Mouse (Mus musculus) CH12.LX (cell line): ENCODE results near the gene Trim44. TPM values are rescaled to one million over a fixed set of nuclear protein-coding genes. Genes with fewer than 3 reads are reported as not detected.

Experiments used
- DNase-seq: peaks from one replicate; pipeline ENCODE4 v3.0.0-alpha.2; 2013; ENCODE audit errors: extremely low read depth
- H3K27ac ChIP-seq: 2 replicates; pipeline ENCODE4 v1.5.1; 2012; ENCODE audit warnings: low read depth, mild to moderate bottlenecking, control low read depth, moderate library complexity; ENCODE audit not compliant: insufficient read depth
- H3K27me3 ChIP-seq: replicated peaks from 2 replicates; pipeline ENCODE3; 2012; ENCODE audit warnings: inconsistent platforms
- H3K36me3 ChIP-seq, 2 experiments: replicated peaks in 1 of 2; 2 replicates each; pipeline versions ENCODE3 to v1.6.1; 2012; ENCODE audit warnings: inconsistent platforms in 1 of 2, low read length in 1 of 2, mild to moderate bottlenecking in 1 of 2, mixed read lengths in 1 of 2, moderate library complexity in 1 of 2; ENCODE audit not compliant: control insufficient read depth in 1 of 2, insufficient read depth in 1 of 2
- H3K4me1 ChIP-seq, 2 experiments: 2 replicates each; pipeline ENCODE4 v1.6.1; 2012; ENCODE audit warnings: inconsistent platforms in 1 of 2, moderate library complexity in 1 of 2; ENCODE audit not compliant: insufficient read depth in 2 of 2, control insufficient read depth in 1 of 2
- H3K4me2 ChIP-seq: 2 replicates; pipeline ENCODE4 v1.6.1; 2012; ENCODE audit warnings: low read depth, mild to moderate bottlenecking, control low read depth; ENCODE audit not compliant: poor library complexity, insufficient read depth, severe bottlenecking
- H3K4me3 ChIP-seq, 3 experiments: fragments of 150-350 bp in 1 of 3; sonication (generic) in 1 of 3; replicated peaks in 1 of 3; 2 replicates each; pipeline versions ENCODE3 to v1.5.1; 2011 to 2012; ENCODE audit warnings: low read depth in 2 of 3, low read length in 2 of 3, mild to moderate bottlenecking in 2 of 3, moderate library complexity in 2 of 3, control low read depth in 1 of 3, improper control_type of control experiment in 1 of 3, inconsistent platforms in 1 of 3, mixed read lengths in 1 of 3; ENCODE audit not compliant: poor library complexity in 1 of 3
- H3K79me2 ChIP-seq: replicated peaks from 2 replicates; pipeline ENCODE4 v1.6.1; 2012; ENCODE audit warnings: mild to moderate bottlenecking, moderate library complexity; ENCODE audit not compliant: control insufficient read depth, poor library complexity, insufficient read depth, severe bottlenecking; ENCODE audit errors: extremely low read depth
- H3K9ac ChIP-seq: 2 replicates; pipeline ENCODE4 v1.6.1; 2012; ENCODE audit warnings: low read depth, mild to moderate bottlenecking, control low read depth, moderate library complexity; ENCODE audit not compliant: insufficient read depth
- H3K9me3 ChIP-seq: replicated peaks from 2 replicates; pipeline ENCODE3; 2012; ENCODE audit warnings: low read length, inconsistent platforms, mixed read lengths
- CHD1 ChIP-seq: IDR thresholded peaks from 2 replicates; pipeline ENCODE4 v1.6.1; 2012; ENCODE audit warnings: low read depth, low read length, improper control_type of control experiment, inconsistent platforms
- CHD2 ChIP-seq: IDR thresholded peaks from 2 replicates; pipeline ENCODE4 v1.6.1; 2011; ENCODE audit warnings: low read length, improper control_type of control experiment
- CTCF ChIP-seq, 2 experiments: IDR thresholded peaks in 1 of 2; conservative IDR thresholded peaks in 1 of 2; 2 replicates each; pipeline ENCODE4 v1.5.1; 2011 to 2012; ENCODE audit warnings: low read depth in 2 of 2, low read length in 2 of 2, improper control_type of control experiment in 1 of 2, inconsistent platforms in 1 of 2, mild to moderate bottlenecking in 1 of 2, moderate library complexity in 1 of 2
- E2F4 ChIP-seq: IDR thresholded peaks from 2 replicates; pipeline ENCODE4 v1.6.1; 2011; ENCODE audit warnings: low read depth, low read length, improper control_type of control experiment; ENCODE audit not compliant: insufficient replicate concordance
- ELF1 ChIP-seq: IDR thresholded peaks from 2 replicates; pipeline ENCODE4 v1.6.1; 2014; ENCODE audit warnings: low read depth, mild to moderate bottlenecking, inconsistent platforms, low read length, improper control_type of control experiment
- EP300 ChIP-seq: IDR thresholded peaks from 2 replicates; pipeline ENCODE4 v1.6.1; 2011; ENCODE audit warnings: low read length, improper control_type of control experiment
- ETS1 ChIP-seq: conservative IDR thresholded peaks from 2 replicates; pipeline ENCODE4 v1.6.1; 2012; ENCODE audit warnings: low read depth, mild to moderate bottlenecking, inconsistent platforms, low read length, improper control_type of control experiment, moderate library complexity
- GABPA ChIP-seq: IDR thresholded peaks from 2 replicates; pipeline ENCODE4 v1.6.1; 2012; ENCODE audit warnings: low read depth, low read length, improper control_type of control experiment, inconsistent platforms; ENCODE audit not compliant: insufficient replicate concordance
- HCFC1 ChIP-seq: IDR thresholded peaks from 2 replicates; pipeline ENCODE4 v1.6.1; 2012; ENCODE audit warnings: low read depth, mild to moderate bottlenecking, inconsistent platforms, low read length, improper control_type of control experiment
- JUN ChIP-seq: IDR thresholded peaks from 2 replicates; pipeline ENCODE4 v1.6.1; 2011; ENCODE audit warnings: low read depth, mild to moderate bottlenecking, low read length, improper control_type of control experiment, moderate library complexity; ENCODE audit not compliant: insufficient read depth
- JUND ChIP-seq: conservative IDR thresholded peaks from 2 replicates; pipeline ENCODE4 v1.6.1; 2011; ENCODE audit warnings: low read depth, low read length, improper control_type of control experiment
- KAT2A ChIP-seq: IDR thresholded peaks from 2 replicates; pipeline ENCODE4 v1.6.1; 2012; ENCODE audit warnings: low read length, improper control_type of control experiment, inconsistent platforms; ENCODE audit not compliant: insufficient replicate concordance
- MAFK ChIP-seq: IDR thresholded peaks from 2 replicates; pipeline ENCODE4 v1.6.1; 2011; ENCODE audit warnings: low read length, improper control_type of control experiment; ENCODE audit not compliant: insufficient replicate concordance
- MEF2A ChIP-seq: IDR thresholded peaks from 2 replicates; pipeline ENCODE4 v1.6.1; 2014; ENCODE audit warnings: low read depth, mild to moderate bottlenecking, inconsistent platforms, low read length, improper control_type of control experiment, borderline replicate concordance
- MYC ChIP-seq: IDR thresholded peaks from 2 replicates; pipeline ENCODE4 v1.6.1; 2011; ENCODE audit warnings: low read depth, mild to moderate bottlenecking, improper control_type of control experiment, low read length
- NELFE ChIP-seq: IDR thresholded peaks from 2 replicates; pipeline ENCODE4 v1.6.1; 2011; ENCODE audit warnings: low read depth, low read length, improper control_type of control experiment
- PAX5 ChIP-seq: IDR thresholded peaks from 2 replicates; pipeline ENCODE4 v1.6.1; 2012; ENCODE audit warnings: low read length, inconsistent platforms, mixed read lengths
- POLR2A ChIP-seq: IDR thresholded peaks from 2 replicates; pipeline ENCODE4 v1.6.1; 2011; ENCODE audit warnings: low read depth, mild to moderate bottlenecking, improper control_type of control experiment, low read length
- POLR2AphosphoS2 ChIP-seq: IDR thresholded peaks from 2 replicates; pipeline ENCODE4 v1.6.1; 2011; ENCODE audit warnings: low read depth, low read length, improper control_type of control experiment
- RAD21 ChIP-seq: IDR thresholded peaks from 2 replicates; pipeline ENCODE4 v1.6.1; 2011; ENCODE audit warnings: low read depth, mild to moderate bottlenecking, low read length, improper control_type of control experiment, moderate library complexity
- RCOR1 ChIP-seq: conservative IDR thresholded peaks from 2 replicates; pipeline ENCODE4 v1.6.1; 2012; ENCODE audit warnings: low read depth, mild to moderate bottlenecking, inconsistent platforms, low read length, improper control_type of control experiment
- SIN3A ChIP-seq: IDR thresholded peaks from 2 replicates; pipeline ENCODE4 v1.6.1; 2012; ENCODE audit warnings: low read length, improper control_type of control experiment, inconsistent platforms
- SMC3 ChIP-seq: IDR thresholded peaks from 2 replicates; pipeline ENCODE4 v1.6.1; 2011; ENCODE audit warnings: low read depth, low read length, improper control_type of control experiment
- TBP ChIP-seq: conservative IDR thresholded peaks from 2 replicates; pipeline ENCODE4 v1.6.1; 2011; ENCODE audit warnings: low read depth, low read length, improper control_type of control experiment
- TCF12 ChIP-seq: IDR thresholded peaks from 2 replicates; pipeline ENCODE4 v1.6.1; 2014; ENCODE audit warnings: low read depth, mild to moderate bottlenecking, inconsistent platforms, low read length, improper control_type of control experiment
- UBTF ChIP-seq: IDR thresholded peaks from 2 replicates; pipeline ENCODE4 v1.6.1; 2012; ENCODE audit warnings: low read depth, mild to moderate bottlenecking, inconsistent platforms, low read length, improper control_type of control experiment, moderate library complexity
- USF1 ChIP-seq: IDR thresholded peaks from 2 replicates; pipeline ENCODE4 v1.6.1; 2014; ENCODE audit warnings: low read depth, mild to moderate bottlenecking, inconsistent platforms, low read length, improper control_type of control experiment
- USF2 ChIP-seq: conservative IDR thresholded peaks from 2 replicates; pipeline ENCODE4 v1.6.1; 2011; ENCODE audit warnings: low read depth, low read length, improper control_type of control experiment
- ZMIZ1 ChIP-seq: IDR thresholded peaks from 2 replicates; pipeline ENCODE4 v1.6.1; 2012; ENCODE audit warnings: low read depth, mild to moderate bottlenecking, inconsistent platforms, low read length, improper control_type of control experiment
- dilution Hi-C: fragments of 300-500 bp; cut with MboI; formaldehyde crosslinking; loops from 2 replicates; pipeline ENCODE4 v1.14.3; 2020; ENCODE audit warnings: low sequenced_read_pairs; ENCODE audit not compliant: extremely low pct_unique_long_range_greater_than_20kb, extremely low pct_ligation_motif_present
- in situ Hi-C: fragments of 300-500 bp; cut with MboI; formaldehyde crosslinking; loops from 3 replicates; pipeline ENCODE4 v1.14.3; 2019; ENCODE audit warnings: low sequenced_read_pairs, low pct_ligation_motif_present, low pct_unique_long_range_greater_than_20kb, mixed read lengths
- polyA plus RNA-seq: library from polyadenylated mRNA; unstranded; fragments of >175 nt; gene quantifications from 2 replicates; pipeline ENCODE4 v1.2.1, GENCODE M21; 2012; ENCODE audit warnings: low read depth; ENCODE audit not compliant: insufficient read length
- total RNA-seq, 2 experiments: library from RNA; depleted of rRNA; stranded (reverse); fragments of 300-350 nt in 1 of 2; fragments of >200 nt in 1 of 2; gene quantifications; 2 replicates each; pipeline ENCODE4 v1.2.3; 2012 to 2014

The Trim44 gene
- total and polyA plus RNA-seq, 3 experiments, result 22.7 to 77.5 (median 28.0) TPM

GRCm38 (mm10) chr2:102401352-102401692, 6.3 kb downstream of the Trim44 start:
- dilution Hi-C loops, result no loop called here
- H3K9me3 ChIP-seq, result no peaks in the 10 kb centered on the region
- peak overlapping the region; percentile 92; the same call in 1 of the 2 replicates for H3K9ac ChIP-seq
- peak overlapping the region; percentile 70 for H3K4me2 ChIP-seq
- in situ Hi-C loops, result no loop called here
- TF ChIP-seq KAT2A, result no peak
- TF ChIP-seq CTCF (conservative IDR thresholded peaks at IDR 0.05 in 1 of 2, IDR thresholded peaks at IDR 0.05 in 1 of 2; ENCODE audit: low read depth in 2 of 2, low read length in 2 of 2), result no peak
- peak; percentile 59 for TF ChIP-seq SIN3A
- 0 out of 2 replicates have a peak, but pooled peaks have one; percentile 22 for TF ChIP-seq TCF12
- no peak for TF ChIP-seq POLR2AphosphoS2
- peak; percentile 57; the same call in 1 of the 2 replicates for TF ChIP-seq ETS1
- TF ChIP-seq MEF2A, result 0 out of 2 replicates have a peak, but pooled peaks have one; percentile 3
- peak; percentile 53; the same call in 1 of the 2 replicates for TF ChIP-seq EP300
- H3K27ac ChIP-seq, result peak overlapping the region; percentile 11; the same call in 1 of the 2 replicates
- H3K36me3 ChIP-seq, result peaks cover 0 to 2% of the 10 kb centered on the region in 2 experiments
- H3K4me3 ChIP-seq, result peak overlapping the region; percentile 43 to 94 (median 61)
- H3K79me2 ChIP-seq, result peaks cover 28% of the 10 kb centered on the region
- H3K4me1 ChIP-seq, result peaks cover 17 to 25% of the 10 kb centered on the region in 2 experiments
- no peaks in the 10 kb centered on the region for H3K27me3 ChIP-seq
- no peak for DNase-seq

GRCm38 (mm10) chr2:102400605-102401351, 6.8 kb downstream of the Trim44 start:
- Histone ChIP-seq H3K4me3 (peak overlapping the region; percentile 51 to 94 (median 61)), H3K9me3 (no peaks in the 10 kb centered on the region), H3K4me2 (peak overlapping the region; percentile 80), H3K27me3 (no peaks in the 10 kb centered on the region), H3K9ac (peak overlapping the region; percentile 92), H3K79me2 (peaks cover 33% of the 10 kb centered on the region), H3K4me1 (peaks cover 17 to 28% of the 10 kb centered on the region in 2 experiments), H3K27ac (peak overlapping the region; percentile 81), H3K36me3 (peaks cover 0 to 2% of the 10 kb centered on the region in 2 experiments)
- dilution Hi-C loops (no loop called here), in situ Hi-C loops (no loop called here)
- peak; percentile 93 for DNase-seq
- TF ChIP-seq JUND (no peak), GABPA (no peak), NELFE (0 out of 2 replicates have a peak, but pooled peaks have one; percentile 51), USF2 (no peak), ELF1 (peak; percentile 85), MYC (peak; percentile 42; the same call in 1 of the 2 replicates), UBTF (peak; percentile 77; the same call in 1 of the 2 replicates), USF1 (no peak), RAD21 (no peak), POLR2AphosphoS2 (no peak), ETS1 (no peak; the same call in 1 of the 2 replicates), HCFC1 (peak; percentile 77), TBP (0 out of 2 replicates have a peak, but pooled peaks have one; percentile 9), RCOR1 (no peak), MAFK (no peak), CHD1 (no peak), PAX5 (no peak), CHD2 (no peak; the same call in 1 of the 2 replicates), MEF2A (peak; percentile 25; the same call in 1 of the 2 replicates), EP300 (no peak), POLR2A (peak; percentile 76), E2F4 (peak; percentile 61; the same call in 1 of the 2 replicates), CTCF (conservative IDR thresholded peaks at IDR 0.05 in 1 of 2, IDR thresholded peaks at IDR 0.05 in 1 of 2; ENCODE audit: low read depth in 2 of 2, low read length in 2 of 2) (no peak), ZMIZ1 (peak; percentile 39; the same call in 1 of the 2 replicates), TCF12 (peak; percentile 10; the same call in 1 of the 2 replicates), SMC3 (no peak), JUN (no peak)
